10 mouse cellular contexts compared by ENCODE assay signal in the genomic region with DNA sequence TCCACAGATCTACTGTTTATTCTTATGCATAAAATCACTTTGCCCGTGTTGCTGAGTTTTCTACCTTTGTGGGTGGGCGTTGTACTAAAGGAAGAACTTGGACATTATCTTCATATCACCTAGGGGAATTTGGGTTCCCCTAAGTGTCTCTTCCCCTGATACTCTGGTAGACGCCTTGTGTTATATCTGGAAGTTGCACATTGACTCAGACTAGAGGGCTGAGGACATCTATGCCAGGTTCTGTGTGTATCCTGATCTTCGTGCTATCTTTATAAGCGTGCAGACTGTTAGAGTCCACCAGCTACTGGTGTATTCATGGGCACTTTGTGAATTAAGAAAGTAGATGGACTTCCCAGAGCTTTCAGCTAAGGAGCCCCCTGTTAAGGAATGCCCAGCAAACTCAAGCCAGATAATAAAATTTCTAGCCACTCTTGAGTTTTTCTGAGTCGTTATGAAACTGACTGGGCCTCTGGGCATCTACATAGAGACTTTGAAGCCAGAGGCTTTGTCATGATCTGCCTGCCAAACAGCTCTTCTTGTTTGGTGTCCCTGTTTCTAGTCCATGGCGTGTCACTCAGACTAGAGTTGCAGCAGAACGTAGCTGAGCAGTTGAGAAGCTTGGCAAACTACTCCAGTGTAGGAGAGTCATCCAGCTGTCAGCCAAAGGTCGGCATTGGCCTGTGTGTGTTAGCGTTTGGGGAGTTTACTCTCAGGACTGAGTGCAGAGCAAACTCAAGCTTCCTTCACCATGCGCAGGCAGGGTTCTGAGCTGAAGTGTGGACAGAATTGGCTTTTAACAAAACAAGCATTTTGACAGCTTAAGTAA. TPM values are rescaled to one million over a fixed set of nuclear protein-coding genes. Genes with fewer than 3 reads are reported as not detected.
DNase-seq lines count a peak whose midpoint lies in the region; ATAC-seq lines count a peak whose summit lies in the region.
"Had no signal": no experiment of that assay in that cellular context is flagged by ENCODE, and none has a peak within 500 bp of the region (broad histone marks: within the 10 kb centered on the region; RNA-seq: fewer than 3 reads in every experiment).

No protein-coding gene starts in this region.

- peak overlapping the region; percentile 81 for H3K27ac ChIP-seq in liver, embryonic 15.5 days (replicated peaks)
- no peak overlapping the region for H3K27ac ChIP-seq in midbrain, embryonic 10.5 days (replicated peaks)

- H3K4me2 ChIP-seq in liver, embryonic 15.5 days = peak overlapping the region; percentile 43

- intact Hi-C loops in heart, postnatal 25 days (cut with DNase I) = loop anchor here (10.0 kb wide), 1 partner anchor 116 kb away; the partner anchor contains the start of gene Itih1

- no peaks in the 10 kb centered on the region for H3K27me3 ChIP-seq in liver, embryonic 15.5 days
- no peaks in the 10 kb centered on the region for H3K27me3 ChIP-seq in midbrain, embryonic 10.5 days (ENCODE audit: low read depth, poor library complexity, severe bottlenecking)
- H3K27me3 ChIP-seq: Patski had no signal

- H3K9me3 ChIP-seq in liver, embryonic 15.5 days (replicated peaks) = no peaks in the 10 kb centered on the region
- H3K9me3 ChIP-seq in midbrain, embryonic 10.5 days (replicated peaks) = no peaks in the 10 kb centered on the region

- H3K4me1 ChIP-seq in liver, embryonic 15.5 days (replicated peaks) = peaks cover 69% of the 10 kb centered on the region
- peaks cover 27% of the 10 kb centered on the region for H3K4me1 ChIP-seq in midbrain, embryonic 10.5 days

- ATAC-seq in liver, embryonic 15.5 days (ENCODE audit: insufficient read depth) = peak; percentile 52
- ATAC-seq in erythroid progenitor cell, adult 5-6 weeks (replicated peaks; ENCODE audit: low FRiP score, poor library complexity, severe bottlenecking) = no peak
- ATAC-seq: Patski had no signal

- no peak overlapping the region for H3K4me3 ChIP-seq in liver, embryonic 15.5 days (replicated peaks)
- H3K4me3 ChIP-seq in midbrain, embryonic 10.5 days = no peak overlapping the region

- DNase-seq in urinary bladder, postnatal 25 days (ENCODE audit: low spot score) = peak; percentile 31
- DNase-seq in urinary bladder, adult 2 months (ENCODE audit: low spot score) = no peak
- DNase-seq in heart, postnatal 25 days (ENCODE audit: low spot score) = peak; percentile 55
- no peak for DNase-seq in MN1 (ENCODE audit: low spot score)
- no peak for DNase-seq in midbrain, embryonic 10.5 days (ENCODE audit: low spot score)
- no peak for DNase-seq in retina, postnatal 1 day

- H3K36me3 ChIP-seq in liver, embryonic 15.5 days (replicated peaks) = no peaks in the 10 kb centered on the region
- no peaks in the 10 kb centered on the region for H3K36me3 ChIP-seq in midbrain, embryonic 10.5 days

- 36% methylated on average over 11 of the region's 11 CpGs for WGBS in liver, embryonic 15.5 days (ENCODE audit: insufficient replicate concordance)
- 88% methylated on average over 11 of the region's 11 CpGs for WGBS in midbrain, embryonic 10.5 days

- peak overlapping the region; percentile 20; the same call in 1 of the 2 replicates for H3K9ac ChIP-seq in liver, embryonic 15.5 days

RNA-seq across cellular contexts. Expression of gene Tmem110, which starts 3.5 kb away (rescaled TPM):
- 25.6 and 26.2 TPM in 2 replicates for polyA plus RNA-seq in urinary bladder, adult 2 months (2012; rRNA removed)
- 1 to 10 TPM; 8.1 to 8.7 TPM for total RNA-seq in heart, postnatal 25 days (2021)
- 8.8 and 8.9 TPM in 2 replicates for polyA plus RNA-seq in liver, embryonic 15.5 days (2015; fragmentation: Nextera tagmentation; extraction: Ambion mirVana)
- polyA plus RNA-seq in midbrain, embryonic 10.5 days (2016; fragmentation: Nextera tagmentation; extraction: Ambion mirVana) = 20.3 and 24.4 TPM in 2 replicates
- total RNA-seq in erythroid progenitor cell, adult 5-6 weeks (2015; ENCODE audit: low replicate concordance) = 4.3 and 5.4 TPM in 2 replicates
- total RNA-seq in erythroid progenitor cell, adult 5-6 weeks (2017; ENCODE audit: low replicate concordance) = 1.7 and 1.8 TPM in 2 replicates

RNA-seq across cellular contexts. Expression of gene Mustn1, which starts 50.2 kb away (rescaled TPM):
- polyA plus RNA-seq in urinary bladder, adult 2 months (2012; rRNA removed) = 186 and 192 TPM in 2 replicates
- 10 to 100 TPM; 11.1 to 16.9 TPM for total RNA-seq in heart, postnatal 25 days (2021)
- polyA plus RNA-seq in liver, embryonic 15.5 days (2015; fragmentation: Nextera tagmentation; extraction: Ambion mirVana) = 1.1 and 1.6 TPM in 2 replicates
- 0.19 and 0.46 TPM in 2 replicates for polyA plus RNA-seq in midbrain, embryonic 10.5 days (2016; fragmentation: Nextera tagmentation; extraction: Ambion mirVana)
- not detected in 2 replicates for total RNA-seq in erythroid progenitor cell, adult 5-6 weeks (2015; ENCODE audit: low replicate concordance)
- not detected in 2 replicates for total RNA-seq in erythroid progenitor cell, adult 5-6 weeks (2017; ENCODE audit: low replicate concordance)
- total RNA-seq: hematopoietic stem cell, adult 5-6 weeks had no signal

RNA-seq across cellular contexts. Expression of gene Itih4, which starts 57.4 kb away (rescaled TPM):
- polyA plus RNA-seq in urinary bladder, adult 2 months (2012; rRNA removed) = 0.78 and 1.7 TPM in 2 replicates
- total RNA-seq in heart, postnatal 25 days (2021) = 1 to 10 TPM; 4.8 to 6.9 TPM
- polyA plus RNA-seq in liver, embryonic 15.5 days (2015; fragmentation: Nextera tagmentation; extraction: Ambion mirVana) = 205 and 267 TPM in 2 replicates
- not detected in 2 replicates for polyA plus RNA-seq in midbrain, embryonic 10.5 days (2016; fragmentation: Nextera tagmentation; extraction: Ambion mirVana)
- total RNA-seq in erythroid progenitor cell, adult 5-6 weeks (2015; ENCODE audit: low replicate concordance) = not detected in 2 replicates
- not detected in 2 replicates for total RNA-seq in erythroid progenitor cell, adult 5-6 weeks (2017; ENCODE audit: low replicate concordance)
- total RNA-seq: hematopoietic stem cell, adult 5-6 weeks had no signal

Comparison
In these comparisons a context has a peak if more than half of its experiments do, and no peak if none do; other contexts are left out.
1. DNase-seq: peak in urinary bladder, postnatal 25 days (single experiment) and heart, postnatal 25 days (single experiment); none in urinary bladder, adult 2 months (single experiment), MN1 (single experiment), midbrain, embryonic 10.5 days (single experiment) and retina, postnatal 1 day (single experiment).
2. RNA of gene Mustn1, which starts 50.2 kb away (polyA plus RNA-seq): 186 to 192 TPM in urinary bladder, adult 2 months; 1.1 to 1.6 TPM in liver, embryonic 15.5 days and 0.19 to 0.46 TPM in midbrain, embryonic 10.5 days; every median in the first group is over 10 times any median in the second.
3. RNA of gene Itih4, which starts 57.4 kb away (polyA plus RNA-seq): 205 to 267 TPM in liver, embryonic 15.5 days; 0.78 to 1.7 TPM in urinary bladder, adult 2 months and not detected in midbrain, embryonic 10.5 days; every median in the first group is over 10 times any median in the second.